Mouse (Mus musculus) liver, adult 2 months (tissue): ENCODE measurements around the gene Hsph1.

Source experiments
- CTCF ChIP-seq: fragments of 200-500 bp; IDR thresholded peaks from 2 replicates; pipeline ENCODE4 v1.5.1; 2011; ENCODE audit warnings: low read depth, low read length, control low read depth
- POLR2A ChIP-seq: fragments of 200-500 bp; IDR thresholded peaks from 2 replicates; pipeline ENCODE4 v1.6.1; 2011; ENCODE audit warnings: low read length, control low read depth; ENCODE audit not compliant: insufficient read depth; ENCODE audit errors: extremely low read depth

GRCm38 (mm10) chr5:149584154-149584655 is 52.0 kb downstream of the Hsph1 start:
- TF ChIP-seq CTCF (no peak), POLR2A (no peak)
